Mouse (Mus musculus) midbrain, embryonic 14.5 days (tissue): ENCODE data around the gene Defb13. TPM values are rescaled to one million over a fixed set of nuclear protein-coding genes. Genes with fewer than 3 reads are reported as not detected.
"Not testable (repeated sequence)": the region's sequence is repeated elsewhere in the genome, so short reads cannot be mapped to it uniquely, and the experiment has no call there.

Source experiments
- ATAC-seq: fragments of 200-750 bp; cut with Nextera tagmentation; 2 replicates; pipeline ENCODE4 v1.8.0; 2017; ENCODE audit warnings: moderate number of reproducible peaks, moderate library complexity; ENCODE audit not compliant: low FRiP score, low TSS enrichment
- DNase-seq: peaks from one replicate; pipeline ENCODE4 v3.0.0-alpha.2; 2015
- H3K27ac ChIP-seq: fragments of 300-500 bp; sonication (generic); replicated peaks from 2 replicates; pipeline ENCODE4 v1.5.1; 2014; ENCODE audit warnings: mild to moderate bottlenecking, low read depth, low read length, moderate library complexity
- H3K27me3 ChIP-seq: fragments of 300-500 bp; sonication (generic); 2 replicates; pipeline ENCODE4 v1.6.1; 2014; ENCODE audit warnings: low read length, control low read depth, mixed read lengths; ENCODE audit not compliant: control insufficient read depth, insufficient read depth
- H3K36me3 ChIP-seq: fragments of 300-500 bp; sonication (generic); 2 replicates; pipeline ENCODE4 v1.6.1; 2014; ENCODE audit warnings: low read length, control low read depth; ENCODE audit not compliant: control insufficient read depth, insufficient read depth
- H3K4me1 ChIP-seq: fragments of 300-500 bp; sonication (generic); 2 replicates; pipeline ENCODE4 v1.6.1; 2014; ENCODE audit warnings: mild to moderate bottlenecking, antibody characterized with exemption, low read length, control low read depth; ENCODE audit not compliant: control insufficient read depth, insufficient read depth
- H3K4me2 ChIP-seq: fragments of 300-500 bp; sonication (generic); 2 replicates; pipeline ENCODE4 v1.6.1; 2014; ENCODE audit warnings: mild to moderate bottlenecking, low read length, moderate library complexity
- H3K4me3 ChIP-seq: fragments of 300-500 bp; sonication (generic); replicated peaks from 2 replicates; pipeline ENCODE4 v1.5.1; 2014; ENCODE audit warnings: low read depth, low read length
- H3K9ac ChIP-seq: fragments of 300-500 bp; sonication (generic); replicated peaks from 2 replicates; pipeline ENCODE4 v1.6.1; 2014; ENCODE audit warnings: mild to moderate bottlenecking, low read length, moderate library complexity
- H3K9me3 ChIP-seq: fragments of 300-500 bp; sonication (generic); 2 replicates; pipeline ENCODE4 v1.6.1; 2016; ENCODE audit warnings: low read length, control low read depth, mixed read lengths; ENCODE audit not compliant: control insufficient read depth
- WGBS: fragments of 180-500 bp; shearing (Covaris S2); extraction: QIAGEN DNeasy Blood & Tissue Kit; methylation state at CpG from one replicate; pipeline ENCODE4 v1.1.7; 2014; 5-methylcytosine and 5-hydroxymethylcytosine counted together
- polyA plus RNA-seq: library from polyadenylated mRNA; unstranded; fragments of >200 nt; fragmentation: Nextera tagmentation; extraction: Ambion mirVana; gene quantifications from 2 replicates; pipeline ENCODE4 v1.2.1, GENCODE M21; 2014

Defb13 gene
- not detected in 2 replicates for polyA plus RNA-seq

DNA sequence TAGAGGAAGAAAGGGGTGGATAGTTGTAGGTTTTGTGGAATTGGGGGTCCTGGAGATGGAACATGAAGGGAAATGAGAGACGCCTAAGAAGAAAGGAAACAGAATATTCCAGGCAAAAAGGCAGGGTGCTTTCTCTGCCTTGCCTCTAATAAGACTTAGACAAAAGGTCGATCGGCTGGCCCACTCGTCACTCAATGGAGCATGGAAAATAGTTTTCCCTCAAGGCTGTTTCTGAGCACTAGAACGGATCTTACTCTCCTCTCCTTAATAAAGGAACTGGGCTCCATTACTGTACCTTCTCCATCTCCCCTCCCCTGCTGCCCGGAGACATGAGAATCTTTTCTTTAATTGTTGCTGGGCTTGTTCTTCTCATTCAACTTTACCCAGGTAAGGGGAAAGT is at the start of gene Defb13:
TSS of gene Defb13 (plus strand) at position 301 of the 400 bp plus-strand sequence.
- Histone ChIP-seq H3K36me3 (no peaks in the 10 kb centered on the region), H3K9me3 (no peaks in the 10 kb centered on the region), H3K4me1 (no peaks in the 10 kb centered on the region), H3K4me2 (no peak within 1 kb of the TSS), H3K27me3 (no peaks in the 10 kb centered on the region), H3K9ac (no peak within 1 kb of the TSS), H3K4me3 (no peak within 1 kb of the TSS), H3K27ac (no peak within 1 kb of the TSS)
- ATAC-seq: no peak
- WGBS: 87% methylated on average over 6 of the region's 6 CpGs
- no peak for DNase-seq

DNA sequence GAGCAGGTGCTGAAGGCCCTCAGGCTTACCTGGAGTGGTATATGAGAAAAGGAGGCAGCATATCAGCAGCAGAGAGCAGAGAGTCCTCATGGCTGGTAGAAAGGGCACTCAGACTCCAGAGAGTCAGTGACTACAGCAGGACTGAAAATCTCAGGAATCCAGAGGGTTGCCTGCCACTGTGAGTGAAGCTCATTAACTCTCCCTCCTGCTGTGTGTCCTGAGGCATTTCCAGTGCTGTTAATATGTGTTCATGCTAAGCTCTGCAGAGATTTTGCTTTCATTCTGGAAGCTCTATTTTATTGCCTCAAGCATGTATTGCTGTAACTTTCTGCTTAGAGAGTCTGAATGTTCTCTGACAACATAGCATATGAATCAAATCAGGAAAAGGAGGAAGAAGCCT is 40.3 kb upstream of the Defb13 start, which contains the start of gene Defb11:
TSS of gene Defb11 (minus strand) at position 123 of the 400 bp plus-strand sequence.
- ATAC-seq (peak; percentile 34; the same call in 1 of the 2 replicates), DNase-seq (peak; percentile 19)
- not testable (repeated sequence) for H3K4me1 ChIP-seq, H3K27ac ChIP-seq, H3K36me3 ChIP-seq, H3K9ac ChIP-seq, H3K27me3 ChIP-seq, H3K4me2 ChIP-seq, H3K4me3 ChIP-seq, H3K9me3 ChIP-seq

DNA sequence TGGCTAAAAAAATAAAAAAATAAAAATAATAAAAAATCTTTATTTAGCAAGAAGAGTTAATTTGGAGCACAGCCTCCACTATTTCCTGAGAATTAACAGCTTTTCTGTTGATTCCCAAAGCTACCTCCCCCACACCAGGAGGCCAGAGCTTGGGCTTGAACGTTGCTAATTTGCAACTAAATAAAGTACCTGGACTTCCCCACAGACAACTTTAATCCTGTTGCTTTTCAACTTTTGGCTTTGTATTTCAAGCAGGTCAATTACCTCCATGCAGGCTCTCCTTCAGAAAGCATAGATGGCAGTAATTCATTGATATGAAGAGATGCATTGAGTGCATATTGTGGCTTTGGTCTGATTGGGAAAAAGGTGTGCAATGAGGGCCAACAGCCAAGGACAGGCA is 34.6 kb upstream of the Defb13 start:
- no peaks in the 10 kb centered on the region for H3K4me1 ChIP-seq
- no peaks in the 10 kb centered on the region for H3K27me3 ChIP-seq
- no peaks in the 10 kb centered on the region for H3K36me3 ChIP-seq
- ATAC-seq: no peak
- DNase-seq: no peak
- no peak overlapping the region for H3K4me2 ChIP-seq
- H3K9ac ChIP-seq: no peak overlapping the region
- no peaks in the 10 kb centered on the region for H3K9me3 ChIP-seq
- H3K4me3 ChIP-seq: no peak overlapping the region
- no peak overlapping the region for H3K27ac ChIP-seq
- WGBS: 5% methylated on average over 1 of the region's 1 CpGs

DNA sequence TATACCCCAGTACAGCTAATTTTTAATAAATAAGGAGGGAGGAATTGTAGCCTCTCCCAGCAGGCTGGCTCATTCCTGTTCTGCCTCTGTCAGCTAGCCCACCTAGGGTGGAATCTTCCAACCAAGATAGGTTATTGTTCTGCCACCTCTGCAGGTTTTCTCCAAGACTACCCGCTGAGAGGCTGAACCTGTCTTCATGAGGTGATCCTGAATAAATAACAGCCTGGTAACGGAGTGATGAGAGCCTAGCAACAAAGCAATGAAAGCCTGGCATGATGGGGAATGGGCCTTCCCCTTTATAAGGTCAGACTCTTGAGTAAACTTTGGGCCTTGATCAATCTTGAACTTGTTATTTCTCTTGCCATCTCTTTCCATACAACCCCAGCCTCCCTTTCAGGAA is 34.0 kb upstream of the Defb13 start:
- 18% methylated on average over 2 of the region's 2 CpGs for WGBS
- no peak overlapping the region for H3K27ac ChIP-seq
- H3K4me3 ChIP-seq: no peak overlapping the region
- no peak for DNase-seq
- H3K4me2 ChIP-seq: no peak overlapping the region
- no peak for ATAC-seq
- H3K9ac ChIP-seq: no peak overlapping the region
- no peaks in the 10 kb centered on the region for H3K9me3 ChIP-seq
- no peaks in the 10 kb centered on the region for H3K4me1 ChIP-seq
- H3K36me3 ChIP-seq: no peaks in the 10 kb centered on the region
- H3K27me3 ChIP-seq: no peaks in the 10 kb centered on the region

DNA sequence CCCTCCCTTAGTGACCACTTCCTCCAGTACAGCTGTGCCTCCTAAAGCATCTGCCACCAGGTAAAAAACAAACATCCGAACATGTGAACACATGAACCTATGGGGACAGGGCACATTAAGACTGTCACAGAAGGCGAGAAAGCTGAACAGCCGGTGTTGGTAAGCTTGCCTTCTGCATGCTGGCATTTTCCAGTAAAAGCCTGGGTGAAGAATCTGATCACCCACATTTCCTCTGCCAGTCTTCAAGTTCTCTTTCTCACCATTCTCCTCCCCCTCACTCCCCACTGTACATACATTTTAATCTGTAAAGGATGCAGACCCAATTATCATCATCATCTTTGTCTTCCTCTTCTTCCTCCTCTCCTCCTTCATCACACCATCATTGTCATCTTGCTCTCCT is 30.9 kb upstream of the Defb13 start:
- H3K27me3 ChIP-seq: no peaks in the 10 kb centered on the region
- H3K4me3 ChIP-seq: no peak overlapping the region
- no peak overlapping the region for H3K4me2 ChIP-seq
- H3K9ac ChIP-seq: no peak overlapping the region
- H3K4me1 ChIP-seq: no peaks in the 10 kb centered on the region
- no peak for DNase-seq
- WGBS: 95% methylated on average over 3 of the region's 3 CpGs
- no peak for ATAC-seq
- H3K27ac ChIP-seq: no peak overlapping the region
- no peaks in the 10 kb centered on the region for H3K9me3 ChIP-seq
- H3K36me3 ChIP-seq: no peaks in the 10 kb centered on the region

DNA sequence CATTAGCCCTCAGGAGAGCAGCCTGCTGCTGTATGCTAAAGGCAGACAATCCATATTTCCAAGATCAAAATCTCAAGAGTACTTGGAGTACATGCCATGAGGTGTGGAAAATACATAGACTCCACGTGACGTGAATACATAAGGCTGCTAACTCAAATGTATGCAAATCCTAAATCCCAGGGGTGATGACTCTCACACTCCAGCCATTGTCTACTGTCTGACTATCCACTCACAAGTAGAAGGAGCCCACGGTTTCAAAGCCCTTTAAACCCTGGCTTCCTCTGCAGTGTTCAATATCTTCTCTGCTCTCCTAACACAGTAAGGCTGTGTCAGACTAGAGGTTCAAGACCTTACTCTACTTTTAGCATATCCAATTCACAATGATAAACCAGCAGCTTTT is 15.8 kb upstream of the Defb13 start:
- H3K36me3 ChIP-seq, H3K4me1 ChIP-seq, H3K9me3 ChIP-seq, H3K27ac ChIP-seq, H3K27me3 ChIP-seq, H3K4me3 ChIP-seq, H3K4me2 ChIP-seq, H3K9ac ChIP-seq: not testable (repeated sequence)
- DNase-seq: peak; percentile 25
- 33% methylated on average over 3 of the region's 3 CpGs for WGBS
- peak; percentile 40; the same call in 1 of the 2 replicates for ATAC-seq

DNA sequence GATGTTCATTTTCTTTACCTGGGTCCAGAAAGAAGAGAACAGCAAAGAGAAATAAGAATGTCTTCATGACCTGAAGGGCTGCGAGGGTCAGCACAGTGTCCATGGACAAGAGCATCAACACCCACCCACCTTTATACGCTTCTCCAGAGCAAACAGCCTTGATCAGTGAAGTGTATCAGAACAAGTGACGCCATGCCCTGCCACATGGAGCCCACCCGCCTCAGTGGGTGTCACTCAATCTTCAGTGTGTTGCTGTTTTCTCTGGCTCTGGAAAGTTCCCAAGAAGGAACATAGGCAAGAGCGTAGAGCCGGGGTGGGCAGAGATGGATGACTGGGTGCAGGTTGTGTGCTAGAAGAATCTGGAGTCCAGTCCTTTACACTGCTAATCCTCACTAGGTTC is 14.0 kb upstream of the Defb13 start, which contains the start of gene Defb15:
TSS of gene Defb15 (minus strand) at position 101 of the 400 bp plus-strand sequence.
- H3K27me3 ChIP-seq: no peaks in the 10 kb centered on the region
- WGBS: 91% methylated on average over 6 of the region's 6 CpGs
- no peaks in the 10 kb centered on the region for H3K9me3 ChIP-seq
- no peaks in the 10 kb centered on the region for H3K36me3 ChIP-seq
- no peak within 1 kb of the TSS for H3K4me3 ChIP-seq
- no peak within 1 kb of the TSS for H3K4me2 ChIP-seq
- H3K9ac ChIP-seq: no peak within 1 kb of the TSS
- H3K27ac ChIP-seq: no peak within 1 kb of the TSS
- DNase-seq (no peak), ATAC-seq (no peak)
- no peaks in the 10 kb centered on the region for H3K4me1 ChIP-seq

DNA sequence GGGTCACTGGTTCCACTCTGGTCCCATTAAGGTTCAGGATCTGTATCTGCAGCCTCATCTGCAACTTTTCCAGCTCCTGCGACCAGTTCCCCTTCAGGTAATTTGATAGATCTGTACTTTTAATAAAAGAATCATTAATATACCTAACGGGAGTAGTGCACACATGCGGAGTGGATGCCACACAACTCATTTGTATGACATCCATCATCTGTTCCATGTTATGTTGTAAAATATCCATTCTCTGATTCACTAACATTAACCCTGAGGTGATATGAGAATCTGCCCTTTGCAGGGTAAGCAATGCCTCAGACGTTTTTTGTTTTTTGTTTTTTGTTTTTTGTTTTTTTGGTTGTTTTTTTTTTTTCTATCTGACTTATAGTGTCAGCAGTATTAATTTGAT is 8.5 kb upstream of the Defb13 start, which contains the start of gene Defb35:
TSS of gene Defb35 (plus strand) at position 301 of the 400 bp plus-strand sequence.
- H3K4me3 ChIP-seq, H3K9ac ChIP-seq, H3K9me3 ChIP-seq, H3K36me3 ChIP-seq, H3K4me1 ChIP-seq, H3K27me3 ChIP-seq, ATAC-seq, DNase-seq, H3K4me2 ChIP-seq, H3K27ac ChIP-seq: not testable (repeated sequence)
- 88% methylated on average over 4 of the region's 4 CpGs for WGBS

DNA sequence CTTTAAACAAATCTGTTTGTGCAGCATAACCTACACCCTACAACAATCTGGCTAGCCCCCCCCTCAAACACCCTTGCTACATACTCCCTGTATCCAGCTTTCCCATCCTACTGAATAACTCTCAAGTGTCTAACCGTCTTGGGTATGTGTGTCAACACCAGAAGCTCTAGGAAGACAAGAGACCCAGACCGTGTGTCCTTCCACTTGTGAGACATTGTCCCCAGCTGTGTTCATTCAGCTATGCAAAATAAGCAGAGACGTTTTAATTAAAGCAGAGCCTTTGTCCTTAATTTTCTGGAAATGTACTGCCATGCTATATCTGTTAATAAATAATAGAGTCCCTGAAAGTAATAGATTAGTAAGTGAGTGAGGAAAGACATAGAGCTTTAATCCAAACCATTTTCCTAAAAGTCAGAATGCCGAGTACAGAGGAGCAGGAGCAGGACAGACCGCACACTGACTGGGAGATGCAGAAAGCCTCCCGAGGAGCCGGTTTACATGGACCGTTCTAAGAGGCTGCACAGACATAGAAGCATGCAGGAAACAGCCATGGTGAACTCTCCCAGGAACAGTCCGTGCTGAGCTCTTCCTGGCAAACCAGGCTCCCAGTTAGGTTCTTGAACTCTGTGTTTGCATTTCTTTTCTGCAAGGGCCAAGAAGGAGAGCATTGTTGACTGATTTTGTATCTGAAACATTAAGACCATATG is 902 bp downstream of the Defb13 start:
- no peak overlapping the region for H3K4me2 ChIP-seq
- no peaks in the 10 kb centered on the region for H3K27me3 ChIP-seq
- no peaks in the 10 kb centered on the region for H3K36me3 ChIP-seq
- H3K9me3 ChIP-seq: no peaks in the 10 kb centered on the region
- DNase-seq (no peak), ATAC-seq (no peak)
- no peaks in the 10 kb centered on the region for H3K4me1 ChIP-seq
- no peak overlapping the region for H3K27ac ChIP-seq
- no peak overlapping the region for H3K4me3 ChIP-seq
- WGBS: 58% methylated on average over 9 of the region's 9 CpGs
- no peak overlapping the region for H3K9ac ChIP-seq
